Mouse (Mus musculus): Measurements from ENCODE around the gene Dmrtc2.

DNA sequence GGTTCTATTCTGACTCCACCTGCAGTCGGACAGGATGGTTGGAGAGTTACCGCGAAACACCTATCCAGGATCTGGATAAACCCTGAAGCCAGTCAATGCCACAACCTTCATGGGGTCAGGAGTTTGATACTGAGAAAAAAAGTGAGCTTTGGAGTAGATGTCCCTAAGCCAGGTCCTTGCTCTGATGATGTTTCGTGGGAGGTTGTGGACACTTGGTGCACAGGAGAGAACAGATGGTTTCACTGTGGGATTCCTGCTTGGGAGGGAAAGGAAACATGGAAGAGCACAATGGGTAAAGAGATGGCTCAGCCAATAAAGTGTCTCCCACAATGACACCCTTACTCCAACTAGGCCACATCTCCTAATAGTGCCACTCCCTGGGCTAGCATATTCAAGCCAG, 42.7 kb upstream of the Dmrtc2 start:
- TF ChIP-seq CTCF (IDR thresholded peaks at IDR 0.05; ENCODE audit: control insufficient read depth, insufficient read depth, insufficient read length) (no peak), USF1 (IDR thresholded peaks at IDR 0.05; ENCODE audit: low read depth) (no peak), MYOD1 (IDR thresholded peaks at IDR 0.05; ENCODE audit: control insufficient read depth, insufficient read length, low read depth) (no peak), CEBPB (IDR thresholded peaks at IDR 0.05; ENCODE audit: low read depth) (no peak)

Measured in C2C12 (cell line).